Mouse (Mus musculus) forebrain, embryonic 16.5 days (tissue): ENCODE data around the gene Spag9. TPM values are rescaled to one million over a fixed set of nuclear protein-coding genes. Genes with fewer than 3 reads are reported as not detected.

ENCODE experiments used
- ATAC-seq: fragments of 200-750 bp; cut with Nextera tagmentation; 2 replicates; pipeline ENCODE4 v1.8.0; 2017; ENCODE audit warnings: mild to moderate bottlenecking, moderate library complexity
- H3K27ac ChIP-seq: fragments of 300-500 bp; sonication (generic); 2 replicates; pipeline ENCODE4 v1.5.1; 2014; ENCODE audit warnings: low read length, control low read depth
- H3K27me3 ChIP-seq: fragments of 300-500 bp; sonication (generic); replicated peaks from 2 replicates; pipeline ENCODE4 v1.6.1; 2014; ENCODE audit warnings: low read length; ENCODE audit not compliant: control insufficient read depth, insufficient read depth
- H3K36me3 ChIP-seq: fragments of 300-500 bp; sonication (generic); 2 replicates; pipeline ENCODE4 v1.6.1; 2014; ENCODE audit not compliant: control insufficient read depth, insufficient read depth
- H3K4me1 ChIP-seq: fragments of 300-500 bp; sonication (generic); replicated peaks from 2 replicates; pipeline ENCODE4 v1.6.1; 2014; ENCODE audit warnings: low read length; ENCODE audit not compliant: control insufficient read depth, insufficient read depth
- H3K4me2 ChIP-seq: fragments of 300-500 bp; sonication (generic); 2 replicates; pipeline ENCODE4 v1.6.1; 2014; ENCODE audit warnings: mild to moderate bottlenecking, low read length, control low read depth
- H3K4me3 ChIP-seq: fragments of 300-500 bp; sonication (generic); replicated peaks from 2 replicates; pipeline ENCODE4 v1.5.1; 2014; ENCODE audit warnings: mild to moderate bottlenecking, low read length, control low read depth
- H3K9ac ChIP-seq: fragments of 300-500 bp; sonication (generic); replicated peaks from 2 replicates; pipeline ENCODE4 v1.6.1; 2014; ENCODE audit warnings: low read depth, low read length, control low read depth
- H3K9me3 ChIP-seq: fragments of 300-500 bp; sonication (generic); 2 replicates; pipeline ENCODE4 v1.6.1; 2016; ENCODE audit warnings: low read length; ENCODE audit not compliant: control insufficient read depth
- WGBS: fragments of 180-500 bp; shearing (Covaris S2); extraction: QIAGEN DNeasy Blood & Tissue Kit; methylation state at CpG from one replicate; pipeline ENCODE4 v1.1.7; 2014; 5-methylcytosine and 5-hydroxymethylcytosine counted together
- polyA plus RNA-seq: library from polyadenylated mRNA; unstranded; fragments of >200 nt; fragmentation: Nextera tagmentation; extraction: Ambion mirVana; gene quantifications from 2 replicates; pipeline ENCODE4 v1.2.1, GENCODE M21; 2015

Gene Spag9
- polyA plus RNA-seq, 1 experiment from 2014 or later = 99.1 TPM

- Histone ChIP-seq H3K4me2 (no peak overlapping the region), H3K4me3 (no peak overlapping the region), H3K9me3 (no peaks in the 10 kb centered on the region), H3K9ac (no peak overlapping the region), H3K4me1 (peaks cover 22% of the 10 kb centered on the region), H3K36me3 (no peaks in the 10 kb centered on the region), H3K27me3 (no peaks in the 10 kb centered on the region), H3K27ac (no peak overlapping the region)
- no peak for ATAC-seq
- WGBS = 88% methylated on average over 3 of the region's 3 CpGs
These were observed 144.6 kb downstream of the Spag9 start for GRCm38 (mm10) chr11:94140540-94140939.

GRCm38 (mm10) chr11:94141564-94141963 is 145.7 kb downstream of the Spag9 start:
- Histone ChIP-seq H3K27me3 (no peaks in the 10 kb centered on the region), H3K9me3 (no peaks in the 10 kb centered on the region), H3K4me3 (no peak overlapping the region), H3K4me2 (no peak overlapping the region), H3K9ac (no peak overlapping the region), H3K36me3 (no peaks in the 10 kb centered on the region), H3K4me1 (peaks cover 27% of the 10 kb centered on the region), H3K27ac (no peak overlapping the region)
- 60% methylated on average over 3 of the region's 3 CpGs for whole genome bisulfite sequencing
- no peak for ATAC-seq

- no peaks in the 10 kb centered on the region for H3K9me3 ChIP-seq
- ATAC-seq = no peak
- no peak overlapping the region for H3K4me3 ChIP-seq
- 76% methylated on average over 2 of the region's 2 CpGs for WGBS
- H3K4me1 ChIP-seq = peaks cover 21% of the 10 kb centered on the region
- H3K4me2 ChIP-seq = no peak overlapping the region
- no peak overlapping the region for H3K9ac ChIP-seq
- H3K36me3 ChIP-seq = no peaks in the 10 kb centered on the region
- no peaks in the 10 kb centered on the region for H3K27me3 ChIP-seq
- no peak overlapping the region for H3K27ac ChIP-seq
These were observed 147.4 kb downstream of the Spag9 start for GRCm38 (mm10) chr11:94143336-94143735.

GRCm38 (mm10) chr11:94144771-94145539 is 149.1 kb downstream of the Spag9 start:
- 0 out of 2 replicates have a peak overlapping the region, but pooled peaks have one; percentile 2 for H3K4me2 ChIP-seq
- H3K27me3 ChIP-seq = no peaks in the 10 kb centered on the region
- peak overlapping the region; percentile 90 for H3K27ac ChIP-seq
- no peaks in the 10 kb centered on the region for H3K36me3 ChIP-seq
- H3K4me3 ChIP-seq = no peak overlapping the region
- peak; percentile 60 for ATAC-seq
- no peaks in the 10 kb centered on the region for H3K9me3 ChIP-seq
- 47% methylated on average over 11 of the region's 11 CpGs for WGBS
- peak overlapping the region; percentile 24 for H3K9ac ChIP-seq
- peaks cover 27% of the 10 kb centered on the region for H3K4me1 ChIP-seq

- no peak overlapping the region for H3K4me2 ChIP-seq
- no peaks in the 10 kb centered on the region for H3K27me3 ChIP-seq
- H3K9me3 ChIP-seq = no peaks in the 10 kb centered on the region
- H3K4me1 ChIP-seq = peaks cover 35% of the 10 kb centered on the region
- H3K36me3 ChIP-seq = no peaks in the 10 kb centered on the region
- H3K27ac ChIP-seq = peak overlapping the region; percentile 90
- H3K4me3 ChIP-seq = no peak overlapping the region
- WGBS = 88% methylated on average over 14 of the region's 14 CpGs
- no peak for ATAC-seq
- peak overlapping the region; percentile 24; the same call in 1 of the 2 replicates for H3K9ac ChIP-seq
These were observed 150.2 kb downstream of the Spag9 start for GRCm38 (mm10) chr11:94146049-94146605.

- Histone ChIP-seq H3K4me2 (no peak overlapping the region), H3K9ac (no peak overlapping the region), H3K4me3 (no peak overlapping the region), H3K4me1 (peaks cover 35% of the 10 kb centered on the region), H3K27me3 (no peaks in the 10 kb centered on the region), H3K27ac (no peak overlapping the region), H3K36me3 (no peaks in the 10 kb centered on the region), H3K9me3 (no peaks in the 10 kb centered on the region)
- ATAC-seq = no peak
- WGBS = 78% methylated on average over 11 of the region's 11 CpGs
These were observed 151.0 kb downstream of the Spag9 start for GRCm38 (mm10) chr11:94146733-94147485.

- no peaks in the 10 kb centered on the region for H3K27me3 ChIP-seq
- H3K4me2 ChIP-seq = peak overlapping the region; percentile 77; the same call in 1 of the 2 replicates
- H3K9me3 ChIP-seq = no peaks in the 10 kb centered on the region
- H3K36me3 ChIP-seq = no peaks in the 10 kb centered on the region
- no peak overlapping the region for H3K4me3 ChIP-seq
- 46% methylated on average over 12 of the region's 12 CpGs for WGBS
- H3K9ac ChIP-seq = no peak overlapping the region
- no peak for ATAC-seq
- peaks cover 35% of the 10 kb centered on the region for H3K4me1 ChIP-seq
- H3K27ac ChIP-seq = peak overlapping the region; percentile 56
These were observed 152.3 kb downstream of the Spag9 start for GRCm38 (mm10) chr11:94148105-94148696.

GRCm38 (mm10) chr11:94148931-94149491 is 153.1 kb downstream of the Spag9 start:
- under 1% methylated on average over 46 of the region's 46 CpGs for WGBS
- H3K27me3 ChIP-seq = no peaks in the 10 kb centered on the region

More at GRCm38 (mm10) chr11:94148931-94149491, 153.1 kb downstream of the Spag9 start:
- H3K9me3 ChIP-seq = no peaks in the 10 kb centered on the region
- peak overlapping the region; percentile 77 for H3K4me2 ChIP-seq
- no peaks in the 10 kb centered on the region for H3K36me3 ChIP-seq
- peak overlapping the region; percentile 84 for H3K9ac ChIP-seq
- peak; percentile 65 for ATAC-seq
- peak overlapping the region; percentile 50 for H3K4me3 ChIP-seq
- peak overlapping the region; percentile 90 for H3K27ac ChIP-seq
- peaks cover 35% of the 10 kb centered on the region for H3K4me1 ChIP-seq
